Mouse (Mus musculus) induced T-regulatory cell, adult 2 months (primary cell): ENCODE data around the gene Plpp3.

Experiments
- DNase-seq: peaks from one replicate; pipeline ENCODE4 v3.0.0-alpha.2; 2012; ENCODE audit warnings: low read depth

Plpp3 gene

GRCm38 (mm10) chr4:105220849-105221248, 63.7 kb downstream of the Plpp3 start:
- DNase-seq = no peak

- no peak for DNase-seq
These were observed 64.2 kb downstream of the Plpp3 start for GRCm38 (mm10) chr4:105221256-105221840.

- no peak for DNase-seq
These were observed 66.2 kb downstream of the Plpp3 start for GRCm38 (mm10) chr4:105223101-105223924.

GRCm38 (mm10) chr4:105223925-105224300, 66.8 kb downstream of the Plpp3 start:
- DNase-seq = no peak

GRCm38 (mm10) chr4:105225512-105225911, 68.4 kb downstream of the Plpp3 start:
- DNase-seq = no peak

- DNase-seq = no peak
These were observed 69.2 kb downstream of the Plpp3 start for GRCm38 (mm10) chr4:105226351-105226750.

GRCm38 (mm10) chr4:105230127-105230526, 73.0 kb downstream of the Plpp3 start:
- DNase-seq = no peak

- DNase-seq = no peak
These were observed 83.1 kb downstream of the Plpp3 start for GRCm38 (mm10) chr4:105240233-105240632.

- DNase-seq = no peak
These were observed 87.8 kb downstream of the Plpp3 start for GRCm38 (mm10) chr4:105244931-105245330.

- DNase-seq = no peak
These were observed 88.4 kb downstream of the Plpp3 start for GRCm38 (mm10) chr4:105245479-105245944.

- DNase-seq = no peak
These were observed 89.2 kb downstream of the Plpp3 start for GRCm38 (mm10) chr4:105246331-105246730.

- DNase-seq = no peak
These were observed 91.0 kb downstream of the Plpp3 start for GRCm38 (mm10) chr4:105248161-105248560.

- DNase-seq = no peak
These were observed 92.1 kb downstream of the Plpp3 start for GRCm38 (mm10) chr4:105249283-105249682.

GRCm38 (mm10) chr4:105250946-105251345, 93.8 kb downstream of the Plpp3 start:
- no peak for DNase-seq

GRCm38 (mm10) chr4:105252044-105252443, 94.9 kb downstream of the Plpp3 start:
- DNase-seq = no peak

GRCm38 (mm10) chr4:105252571-105253200, 95.5 kb downstream of the Plpp3 start:
- DNase-seq = peak; percentile 2

- DNase-seq = peak; percentile 1
These were observed 96.5 kb downstream of the Plpp3 start for GRCm38 (mm10) chr4:105253453-105254341.

- DNase-seq = no peak
These were observed 97.2 kb downstream of the Plpp3 start for GRCm38 (mm10) chr4:105254365-105254764.

GRCm38 (mm10) chr4:105255185-105255584, 98.0 kb downstream of the Plpp3 start:
- DNase-seq = no peak

- DNase-seq = no peak
These were observed 100.8 kb downstream of the Plpp3 start for GRCm38 (mm10) chr4:105257667-105258560.

GRCm38 (mm10) chr4:105260385-105260784, 103.2 kb downstream of the Plpp3 start:
- DNase-seq = no peak
